Mouse (Mus musculus): ENCODE results near the gene Cib1.

- TF ChIP-seq CTCF (IDR thresholded peaks at IDR 0.05; ENCODE audit: low read depth) = no peak
- TF ChIP-seq EP300 (optimal IDR thresholded peaks at IDR 0.05) = no peak
Observed at GRCm38 (mm10) chr7:80181078-80181477, 51.5 kb downstream of the Cib1 start.
